ENCODE assay signal across 8 mouse cellular contexts in genomic region chr7:116444326-116444809, GRCm38 (mm10). TPM values are rescaled to one million over a fixed set of nuclear protein-coding genes. Genes with fewer than 3 reads are reported as not detected.
DNase-seq lines count a peak whose midpoint lies in the region; ATAC-seq and TF ChIP-seq lines count a peak whose summit lies in the region.

No protein-coding gene starts in this region.

- H3K9me3 ChIP-seq in lung, embryonic 14.5 days (ENCODE audit: low read depth, low read length) = no peaks in the 10 kb centered on the region

- no peak for ATAC-seq in CD4-positive, CD25-positive, alpha-beta regulatory T cell, adult 4 months
- ATAC-seq in lung, embryonic 14.5 days (ENCODE audit: insufficient read depth) = peak; percentile 55

- TF ChIP-seq POLR2A in small intestine, adult 2 months (IDR thresholded peaks at IDR 0.05; ENCODE audit: low read depth, low read length) = no peak

- peaks cover 5% of the 10 kb centered on the region; the same call in 1 of the 2 replicates for H3K4me1 ChIP-seq in lung, embryonic 14.5 days (ENCODE audit: insufficient read depth)
- peaks cover 8% of the 10 kb centered on the region; the same call in 1 of the 2 replicates for H3K4me1 ChIP-seq in small intestine, adult 2 months (ENCODE audit: control insufficient read depth, insufficient read depth, insufficient read length, low read length)

- TF ChIP-seq CTCF in lung, embryonic 14.5 days (IDR thresholded peaks at IDR 0.05; ENCODE audit: low read depth) = no peak
- no peak for TF ChIP-seq CTCF in small intestine, adult 2 months (IDR thresholded peaks at IDR 0.05; ENCODE audit: extremely low read depth, insufficient read length, insufficient replicate concordance, low read depth, low read length)

- peak overlapping the region; percentile 91 for H3K4me3 ChIP-seq in lung, embryonic 14.5 days (ENCODE audit: low read depth, low read length)
- H3K4me3 ChIP-seq in small intestine, adult 2 months (ENCODE audit: low read depth, low read length) = peak overlapping the region; percentile 98

- peak overlapping the region; percentile 92 for H3K4me2 ChIP-seq in lung, embryonic 14.5 days

- WGBS in lung, embryonic 14.5 days = 0% methylated on average over 2 of the region's 2 CpGs
- 5% methylated on average over 2 of the region's 2 CpGs for WGBS in small intestine, adult 2 months

- peak overlapping the region; percentile 86 for H3K9ac ChIP-seq in lung, embryonic 14.5 days

- DNase-seq in CD4-positive, CD25-positive, alpha-beta regulatory T cell, adult 2 months (ENCODE audit: low read depth, low spot score) = peak; percentile 9
- peak; percentile 20 for DNase-seq in adrenal gland, postnatal 10 days
- DNase-seq in gastrocnemius, postnatal 25 days = peak; percentile 29
- DNase-seq in kidney, adult 11 months = peak; percentile 18
- DNase-seq in lung, embryonic 14.5 days = peak; percentile 72
- DNase-seq in spleen, adult 12 weeks (ENCODE audit: low spot score) = no peak

- H3K36me3 ChIP-seq in lung, embryonic 14.5 days (ENCODE audit: insufficient read depth) = no peaks in the 10 kb centered on the region
- H3K36me3 ChIP-seq in small intestine, adult 2 months (ENCODE audit: control insufficient read depth, insufficient read depth, low read length) = 0 out of 2 replicates have a peak, but pooled peaks cover 3% of the 10 kb centered on the region

- no peaks in the 10 kb centered on the region for H3K27me3 ChIP-seq in lung, embryonic 14.5 days (ENCODE audit: insufficient read depth, low read length)
- no peaks in the 10 kb centered on the region for H3K27me3 ChIP-seq in small intestine, adult 2 months (ENCODE audit: control insufficient read depth, insufficient read depth, low read length)

- H3K27ac ChIP-seq in lung, embryonic 14.5 days (ENCODE audit: low read depth) = peak overlapping the region; percentile 91
- peak overlapping the region; percentile 66 for H3K27ac ChIP-seq in small intestine, adult 2 months (ENCODE audit: insufficient read depth, low read depth, low read length)

RNA-seq across cellular contexts. Expression of gene Pik3c2a, which starts 1.1 kb away (rescaled TPM):
- polyA plus RNA-seq in CD4-positive, CD25-positive, alpha-beta regulatory T cell, adult 4 months (2017; shearing (Covaris generic)) = 10 to 100 TPM; 54.9 to 91.3 TPM
- total RNA-seq in adrenal gland, postnatal 10 days (2021) = 10 to 100 TPM; 27.0 to 31.5 TPM
- 1 to 10 TPM; 6.4 to 6.9 TPM for total RNA-seq in gastrocnemius, postnatal 25 days (2021)
- polyA plus RNA-seq in lung, embryonic 14.5 days (2014; fragmentation: Nextera tagmentation; extraction: Ambion mirVana) = 33.4 and 35.6 TPM in 2 replicates
- polyA plus RNA-seq in small intestine, adult 2 months (2012; rRNA removed) = 1.4 and 1.6 TPM in 2 replicates

RNA-seq across cellular contexts. Expression of gene Nucb2, which starts 59.8 kb away (rescaled TPM):
- polyA plus RNA-seq in CD4-positive, CD25-positive, alpha-beta regulatory T cell, adult 4 months (2017; shearing (Covaris generic)) = 10 to 100 TPM; 21.0 to 24.4 TPM
- 10 to 100 TPM; 24.9 to 25.0 TPM for total RNA-seq in adrenal gland, postnatal 10 days (2021)
- 1 to 10 TPM; 6.2 to 9.2 TPM for total RNA-seq in gastrocnemius, postnatal 25 days (2021)
- 16.8 and 20.2 TPM in 2 replicates for polyA plus RNA-seq in lung, embryonic 14.5 days (2014; fragmentation: Nextera tagmentation; extraction: Ambion mirVana)
- 1.1 TPM in 2 replicates for polyA plus RNA-seq in small intestine, adult 2 months (2012; rRNA removed)

Comparison
In these comparisons a context has a peak if more than half of its experiments do, and no peak if none do; other contexts are left out.
1. RNA of gene Pik3c2a, which starts 1.1 kb away (polyA plus RNA-seq): 54.9 to 91.3 TPM in CD4-positive, CD25-positive, alpha-beta regulatory T cell, adult 4 months and 33.4 to 35.6 TPM in lung, embryonic 14.5 days; 1.4 to 1.6 TPM in small intestine, adult 2 months; every median in the first group is over 10 times any median in the second.